14 mouse cellular contexts compared by ENCODE assay signal in the genomic region with DNA sequence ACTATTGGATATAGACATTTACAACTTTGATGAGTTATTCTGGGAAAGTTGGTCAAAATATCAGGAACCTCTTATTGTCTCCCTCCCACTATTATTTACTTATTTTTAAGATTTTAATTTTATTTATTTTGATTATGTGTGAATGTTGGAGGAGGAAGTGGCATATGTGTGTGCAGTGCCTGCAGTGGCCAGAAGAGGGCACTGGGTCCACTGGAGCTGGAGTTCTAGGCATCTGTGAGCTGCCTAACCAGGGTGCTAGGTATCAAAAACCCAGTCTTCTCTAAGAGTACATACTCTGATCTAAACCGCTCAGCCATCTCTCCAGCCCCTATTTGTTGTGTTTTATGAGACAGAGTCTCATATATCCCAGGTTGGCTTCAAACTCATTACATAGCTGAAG. TPM values are rescaled to one million over a fixed set of nuclear protein-coding genes. Genes with fewer than 3 reads are reported as not detected.
DNase-seq lines count a peak whose midpoint lies in the region; ATAC-seq and TF ChIP-seq lines count a peak whose summit lies in the region.
"Had no signal": no experiment of that assay in that cellular context is flagged by ENCODE, and none has a peak within 500 bp of the region (broad histone marks: within the 10 kb centered on the region; RNA-seq: fewer than 3 reads in every experiment).

No protein-coding gene starts in this region.

- DNase-seq in cerebellum, postnatal 10 days: peak; percentile 37 to 51
- no peak for DNase-seq in cerebellum, postnatal 36 days
- DNase-seq in lung, postnatal 0 days (ENCODE audit: low spot score): no peak
- no peak for DNase-seq in lung, postnatal 25 days (ENCODE audit: low spot score)
- peak; percentile 16 for DNase-seq in NIH3T3 (ENCODE audit: low read depth)
- DNase-seq in liver, postnatal 0 days: peak; percentile 54
- no peak for DNase-seq in left cerebral cortex, postnatal 14 days (ENCODE audit: low spot score in 2 of 2)
- no peak for DNase-seq in heart, postnatal 36 days

- ATAC-seq in lung, postnatal 0 days: no peak
- no peak for ATAC-seq in liver, postnatal 0 days
- ATAC-seq: forebrain, embryonic 14.5 days; inflammation-experienced regulatory T-cells, adult 6 months had no signal

- peak; percentile 59 for TF ChIP-seq CTCF in lung, postnatal 0 days (IDR thresholded peaks at IDR 0.05)
- peak; percentile 68 for TF ChIP-seq CTCF in liver, postnatal 0 days (IDR thresholded peaks at IDR 0.05; ENCODE audit: low read depth)

- H3K4me1 ChIP-seq in lung, postnatal 0 days (ENCODE audit: insufficient read depth, low read depth, low read length): no peaks in the 10 kb centered on the region
- peaks cover 7% of the 10 kb centered on the region for H3K4me1 ChIP-seq in liver, postnatal 0 days (ENCODE audit: insufficient read depth)

- WGBS in lung, postnatal 0 days: 100% methylated on average over 1 of the region's 1 CpGs
- 88% methylated on average over 1 of the region's 1 CpGs for WGBS in liver, postnatal 0 days (ENCODE audit: insufficient replicate concordance)

- no peak overlapping the region for H3K27ac ChIP-seq in lung, postnatal 0 days (ENCODE audit: low read length)
- H3K27ac ChIP-seq in liver, postnatal 0 days (ENCODE audit: low read depth): no peak overlapping the region
- H3K27ac ChIP-seq: macrophage had no signal

- H3K36me3 ChIP-seq in lung, postnatal 0 days (ENCODE audit: insufficient read depth, low read length): no peaks in the 10 kb centered on the region
- H3K36me3 ChIP-seq in liver, postnatal 0 days (replicated peaks; ENCODE audit: insufficient read depth, low read length): no peaks in the 10 kb centered on the region

- no peaks in the 10 kb centered on the region for H3K27me3 ChIP-seq in lung, postnatal 0 days (replicated peaks; ENCODE audit: insufficient read depth, low read length)
- H3K27me3 ChIP-seq in liver, postnatal 0 days (ENCODE audit: insufficient read depth, low read length): no peaks in the 10 kb centered on the region

- H3K4me3 ChIP-seq in lung, postnatal 0 days (ENCODE audit: low read depth, low read length): no peak overlapping the region
- no peak overlapping the region for H3K4me3 ChIP-seq in liver, postnatal 0 days (ENCODE audit: low read depth, low read length)
- H3K4me3 ChIP-seq: heart, embryonic 12.5 days had no signal

- intact Hi-C loops in left cerebral cortex, postnatal 14 days (cut with DNase I): no loop called here
- intact Hi-C loops in heart, postnatal 36 days (cut with DNase I): no loop called here

- H3K9ac ChIP-seq in lung, postnatal 0 days (replicated peaks; ENCODE audit: low read depth): no peak overlapping the region
- H3K9ac ChIP-seq in liver, postnatal 0 days (replicated peaks): no peak overlapping the region
- H3K9ac ChIP-seq: heart, embryonic 12.5 days had no signal

- no peaks in the 10 kb centered on the region for H3K9me3 ChIP-seq in lung, postnatal 0 days (ENCODE audit: low read length)
- no peaks in the 10 kb centered on the region for H3K9me3 ChIP-seq in liver, postnatal 0 days (ENCODE audit: low read length)
- H3K9me3 ChIP-seq: heart, embryonic 12.5 days had no signal

- no peak for TF ChIP-seq EP300 in lung, postnatal 0 days (IDR thresholded peaks at IDR 0.05)
- no peak for TF ChIP-seq EP300 in liver, postnatal 0 days (IDR thresholded peaks at IDR 0.05; ENCODE audit: low read depth)

- no peak overlapping the region for H3K4me2 ChIP-seq in lung, postnatal 0 days (replicated peaks; ENCODE audit: low read depth, low read length)
- H3K4me2 ChIP-seq in liver, postnatal 0 days (ENCODE audit: low read depth, low read length): no peak overlapping the region
- H3K4me2 ChIP-seq: heart, embryonic 12.5 days had no signal

RNA-seq across cellular contexts. Expression of gene Mon1a, which starts 3.1 kb away (rescaled TPM):
- polyA plus RNA-seq in lung, postnatal 0 days (2015; fragmentation: Nextera tagmentation; extraction: Ambion mirVana): 12.3 and 12.8 TPM in 2 replicates
- 5.3 and 5.8 TPM in 2 replicates for polyA plus RNA-seq in liver, postnatal 0 days (2015; fragmentation: Nextera tagmentation; extraction: Ambion mirVana)
- total RNA-seq in left cerebral cortex, postnatal 14 days (2021): 10 to 100 TPM; 21.2 to 21.9 TPM
- 10 to 100 TPM; 11.9 to 12.2 TPM for total RNA-seq in heart, postnatal 36 days (2021)

RNA-seq across cellular contexts. Expression of gene Mst1r, which starts 15.7 kb away (rescaled TPM):
- polyA plus RNA-seq in lung, postnatal 0 days (2015; fragmentation: Nextera tagmentation; extraction: Ambion mirVana): 3.1 and 3.5 TPM in 2 replicates
- 0.37 and 0.38 TPM in 2 replicates for polyA plus RNA-seq in liver, postnatal 0 days (2015; fragmentation: Nextera tagmentation; extraction: Ambion mirVana)
- 1 to 10 TPM; 1.2 to 1.7 TPM for total RNA-seq in left cerebral cortex, postnatal 14 days (2021)
- 1 to 10 TPM; 1.8 to 2.2 TPM for total RNA-seq in heart, postnatal 36 days (2021)
- polyA plus RNA-seq: macrophage had no signal

RNA-seq across cellular contexts. Expression of gene Rbm6, which starts 18.0 kb away (rescaled TPM):
- polyA plus RNA-seq in lung, postnatal 0 days (2015; fragmentation: Nextera tagmentation; extraction: Ambion mirVana): 35.6 and 40.9 TPM in 2 replicates
- polyA plus RNA-seq in liver, postnatal 0 days (2015; fragmentation: Nextera tagmentation; extraction: Ambion mirVana): 14.3 and 17.0 TPM in 2 replicates
- 10 to 100 TPM; 57.0 to 57.8 TPM for total RNA-seq in left cerebral cortex, postnatal 14 days (2021)
- 10 to 100 TPM; 29.0 to 30.7 TPM for total RNA-seq in heart, postnatal 36 days (2021)

RNA-seq across cellular contexts. Expression of gene Actl11, which starts 37.2 kb away (rescaled TPM):
- polyA plus RNA-seq in lung, postnatal 0 days (2015; fragmentation: Nextera tagmentation; extraction: Ambion mirVana): not detected in 2 replicates
- polyA plus RNA-seq in liver, postnatal 0 days (2015; fragmentation: Nextera tagmentation; extraction: Ambion mirVana): not detected in 2 replicates
- total RNA-seq in left cerebral cortex, postnatal 14 days (2021): not detected
- total RNA-seq in heart, postnatal 36 days (2021): not detected
- total RNA-seq: adrenal gland, postnatal 4 days had no signal
- polyA plus RNA-seq: forebrain, embryonic 14.5 days; heart, embryonic 12.5 days; inflammation-experienced regulatory T-cells, adult 6 months; macrophage; neural tube, embryonic 11.5 days had no signal

RNA-seq across cellular contexts. Expression of gene Camkv, which starts 44.5 kb away (rescaled TPM):
- polyA plus RNA-seq in lung, postnatal 0 days (2015; fragmentation: Nextera tagmentation; extraction: Ambion mirVana): 0.12 and 0.35 TPM in 2 replicates
- polyA plus RNA-seq in liver, postnatal 0 days (2015; fragmentation: Nextera tagmentation; extraction: Ambion mirVana): 0.04 and 0.09 TPM in 2 replicates
- 100 to 1,000 TPM; 382 to 398 TPM for total RNA-seq in left cerebral cortex, postnatal 14 days (2021)
- not detected for total RNA-seq in heart, postnatal 36 days (2021)
- polyA plus RNA-seq: inflammation-experienced regulatory T-cells, adult 6 months; macrophage had no signal

Comparison
In these comparisons a context has a peak if more than half of its experiments do, and no peak if none do; other contexts are left out.
1. DNase-seq: peak in cerebellum, postnatal 10 days (2 of 2), NIH3T3 (single experiment) and liver, postnatal 0 days (single experiment); none in cerebellum, postnatal 36 days (0 of 2), lung, postnatal 0 days (single experiment), lung, postnatal 25 days (single experiment), left cerebral cortex, postnatal 14 days (0 of 2) and heart, postnatal 36 days (0 of 2).